Mouse (Mus musculus) stomach, postnatal 0 days (tissue): ENCODE results near the gene Gm45208. TPM values are rescaled to one million over a fixed set of nuclear protein-coding genes. Genes with fewer than 3 reads are reported as not detected.
A peak's percentile ranks its signal among the peaks of the same experiment; 100 is the strongest.
"Not testable (repeated sequence)": the region's sequence is repeated elsewhere in the genome, so short reads cannot be mapped to it uniquely, and the experiment has no call there.

Experiments
- ATAC-seq: fragments of 200-750 bp; cut with Nextera tagmentation; 2 replicates; pipeline ENCODE4 v1.8.0; 2017; ENCODE audit not compliant: low FRiP score, low TSS enrichment
- DNase-seq: peaks from one replicate; pipeline ENCODE4 v3.0.0-alpha.2; 2016; ENCODE audit warnings: low spot score
- H3K27ac ChIP-seq: fragments of 300-500 bp; sonication (generic); replicated peaks from 2 replicates; pipeline ENCODE4 v1.5.1; 2014; ENCODE audit warnings: mild to moderate bottlenecking, control low read depth
- H3K27me3 ChIP-seq: fragments of 300-500 bp; sonication (generic); 2 replicates; pipeline ENCODE4 v1.6.1; 2014; ENCODE audit warnings: low read length; ENCODE audit not compliant: control insufficient read depth, insufficient read depth
- H3K36me3 ChIP-seq: fragments of 300-500 bp; sonication (generic); 2 replicates; pipeline ENCODE4 v1.6.1; 2014; ENCODE audit warnings: low read length, mixed read lengths; ENCODE audit not compliant: control insufficient read depth, insufficient read depth
- H3K4me1 ChIP-seq: fragments of 300-500 bp; sonication (generic); replicated peaks from 2 replicates; pipeline ENCODE4 v1.6.1; 2014; ENCODE audit warnings: antibody characterized with exemption; ENCODE audit not compliant: control insufficient read depth, insufficient read depth
- H3K4me2 ChIP-seq: fragments of 300-500 bp; sonication (generic); replicated peaks from 2 replicates; pipeline ENCODE4 v1.6.1; 2014; ENCODE audit warnings: low read depth, mild to moderate bottlenecking, control low read depth, moderate library complexity
- H3K4me3 ChIP-seq: fragments of 300-500 bp; sonication (generic); 2 replicates; pipeline ENCODE4 v1.5.1; 2014; ENCODE audit warnings: low read depth, low read length, control low read depth
- H3K9ac ChIP-seq: fragments of 300-500 bp; sonication (generic); 2 replicates; pipeline ENCODE4 v1.6.1; 2014; ENCODE audit warnings: mild to moderate bottlenecking, low read length, control low read depth, mixed read lengths
- H3K9me3 ChIP-seq: fragments of 300-500 bp; sonication (generic); 2 replicates; pipeline ENCODE4 v1.6.1; 2016; ENCODE audit warnings: low read length; ENCODE audit not compliant: control insufficient read depth
- CTCF ChIP-seq: IDR thresholded peaks from 2 replicates; pipeline ENCODE4 v1.5.1; 2016; ENCODE audit warnings: antibody characterized with exemption, low read depth, mild to moderate bottlenecking, moderate library complexity
- EP300 ChIP-seq: optimal IDR thresholded peaks from 2 replicates; pipeline ENCODE3; 2016; ENCODE audit warnings: antibody characterized with exemption
- WGBS: fragments of 180-500 bp; shearing (Covaris S2); extraction: QIAGEN DNeasy Blood & Tissue Kit; methylation state at CpG from one replicate; pipeline ENCODE4 v1.1.7; 2014; 5-methylcytosine and 5-hydroxymethylcytosine counted together
- polyA plus RNA-seq: library from polyadenylated mRNA; unstranded; fragments of >200 nt; fragmentation: Nextera tagmentation; extraction: Ambion mirVana; gene quantifications from 2 replicates; pipeline ENCODE4 v1.2.1, GENCODE M21; 2015

The Gm45208 gene
- polyA plus RNA-seq, 1 experiment from 2014 or later = not detected

- H3K36me3 ChIP-seq = no peaks in the 10 kb centered on the region
- no peak overlapping the region for H3K27ac ChIP-seq
- no peak overlapping the region for H3K4me2 ChIP-seq
- ATAC-seq (no peak), DNase-seq (peak; percentile 36)
- WGBS = 33% methylated on average over 4 of the region's 4 CpGs
- H3K9ac ChIP-seq = no peak overlapping the region
- H3K9me3 ChIP-seq = no peaks in the 10 kb centered on the region
- no peak overlapping the region for H3K4me3 ChIP-seq
- H3K27me3 ChIP-seq = no peaks in the 10 kb centered on the region
- H3K4me1 ChIP-seq = no peaks in the 10 kb centered on the region
- TF ChIP-seq EP300 = no peak
- peak; percentile 70 for TF ChIP-seq CTCF
Measured at GRCm38 (mm10) chrX:7692862-7693261, 29.2 kb upstream of the Gm45208 start.

GRCm38 (mm10) chrX:7696520-7696919, 25.5 kb upstream of the Gm45208 start:
- Histone ChIP-seq H3K27ac (no peak overlapping the region), H3K9ac (no peak overlapping the region), H3K4me1 (no peaks in the 10 kb centered on the region), H3K27me3 (no peaks in the 10 kb centered on the region), H3K9me3 (no peaks in the 10 kb centered on the region), H3K36me3 (no peaks in the 10 kb centered on the region), H3K4me2 (0 out of 2 replicates have a peak overlapping the region, but pooled peaks have one; percentile 20), H3K4me3 (0 out of 2 replicates have a peak overlapping the region, but pooled peaks have one; percentile 1)
- WGBS = 40% methylated on average over 6 of the region's 6 CpGs
- ATAC-seq (peak; percentile 38; the same call in 1 of the 2 replicates), DNase-seq (no peak)
- TF ChIP-seq CTCF (no peak), EP300 (no peak)

- H3K4me3 ChIP-seq = peak within 1 kb of the TSS; percentile 52
- WGBS = 11% methylated on average over 33 of the region's 33 CpGs
- peak within 1 kb of the TSS; percentile 61 for H3K9ac ChIP-seq
- no peaks in the 10 kb centered on the region for H3K27me3 ChIP-seq
- H3K27ac ChIP-seq = no peak within 1 kb of the TSS
- no peaks in the 10 kb centered on the region for H3K4me1 ChIP-seq
- peak within 1 kb of the TSS; percentile 56 for H3K4me2 ChIP-seq
- no peak for TF ChIP-seq CTCF
- no peak for TF ChIP-seq EP300
- ATAC-seq = peak; percentile 95
- H3K9me3 ChIP-seq = no peaks in the 10 kb centered on the region
- peak; percentile 83 for DNase-seq
- no peaks in the 10 kb centered on the region for H3K36me3 ChIP-seq
Measured at GRCm38 (mm10) chrX:7696954-7697381, 25.1 kb upstream of the Gm45208 start, which contains the start of gene Gpkow. TSS of gene Gpkow (plus strand) at chrX:7697131.

GRCm38 (mm10) chrX:7713764-7714134, 8.3 kb upstream of the Gm45208 start:
- Histone ChIP-seq H3K9ac (peak overlapping the region; percentile 38; the same call in 1 of the 2 replicates), H3K4me3 (peak overlapping the region; percentile 28), H3K4me2 (peak overlapping the region; percentile 43)
- not testable (repeated sequence) for H3K4me1 ChIP-seq, H3K9me3 ChIP-seq, H3K27ac ChIP-seq, ATAC-seq, H3K36me3 ChIP-seq, DNase-seq, H3K27me3 ChIP-seq
- 19% methylated on average over 4 of the region's 12 CpGs for WGBS

GRCm38 (mm10) chrX:7714135-7714899, 7.7 kb upstream of the Gm45208 start, which contains the start of gene Wdr45:
TSS of gene Wdr45 (plus strand) at chrX:7714333.
- H3K27me3 ChIP-seq, H3K27ac ChIP-seq, H3K4me1 ChIP-seq, H3K9me3 ChIP-seq, H3K36me3 ChIP-seq: not testable (repeated sequence)
- H3K4me2 ChIP-seq = peak within 1 kb of the TSS; percentile 43
- ATAC-seq (peak; percentile 97), DNase-seq (peak; percentile 91)
- WGBS = 12% methylated on average over 37 of the region's 60 CpGs
- H3K4me3 ChIP-seq = peak within 1 kb of the TSS; percentile 28
- peak within 1 kb of the TSS; percentile 38; the same call in 1 of the 2 replicates for H3K9ac ChIP-seq

GRCm38 (mm10) chrX:7716058-7716457, 6.0 kb upstream of the Gm45208 start:
- H3K9ac ChIP-seq, H3K4me2 ChIP-seq, H3K4me1 ChIP-seq, H3K36me3 ChIP-seq, DNase-seq, H3K9me3 ChIP-seq, H3K4me3 ChIP-seq, H3K27ac ChIP-seq, H3K27me3 ChIP-seq, ATAC-seq: not testable (repeated sequence)
- 40% methylated on average over 1 of the region's 1 CpGs for WGBS
- peak; percentile 38 for TF ChIP-seq CTCF
